Mouse (Mus musculus): ENCODE results near the gene Wdr70.
A peak's percentile ranks its signal among the peaks of the same experiment; 100 is the strongest.

Wdr70 gene

GRCm38 (mm10) chr15:7906491-7907035, 192.4 kb downstream of the Wdr70 start:
- Histone ChIP-seq H3K36me3 (ENCODE audit: insufficient read depth, low read length) (peaks cover 16% of the 10 kb centered on the region), H3K4me1 (replicated peaks; ENCODE audit: low read depth, low read length) (no peaks in the 10 kb centered on the region), H3K4me3 (replicated peaks; ENCODE audit: low read length) (no peak overlapping the region), H3K27me3 (ENCODE audit: insufficient read depth, low read length) (no peaks in the 10 kb centered on the region), H3K9me3 (ENCODE audit: low read length) (peaks cover 48% of the 10 kb centered on the region)
- no peak for TF ChIP-seq CTCF (conservative IDR thresholded peaks at IDR 0.05; ENCODE audit: low read length)
- no peak for TF ChIP-seq POU5F1 (IDR thresholded peaks at IDR 0.05; ENCODE audit: borderline replicate concordance, low read length)
- TF ChIP-seq NANOG (IDR thresholded peaks at IDR 0.05; ENCODE audit: borderline replicate concordance, low read length), result no peak

GRCm38 (mm10) chr15:7899286-7899685, 199.7 kb downstream of the Wdr70 start:
- TF ChIP-seq CTCF (conservative IDR thresholded peaks at IDR 0.05; ENCODE audit: low read length) (peak; percentile 94), NANOG (IDR thresholded peaks at IDR 0.05; ENCODE audit: borderline replicate concordance, low read length) (no peak)
- H3K27me3 ChIP-seq (ENCODE audit: insufficient read depth, low read length), result no peaks in the 10 kb centered on the region
- no peak overlapping the region for H3K4me3 ChIP-seq (replicated peaks; ENCODE audit: low read length)
- no peaks in the 10 kb centered on the region for H3K9me3 ChIP-seq (ENCODE audit: low read length)
- no peaks in the 10 kb centered on the region for H3K4me1 ChIP-seq (replicated peaks; ENCODE audit: low read depth, low read length)
- H3K36me3 ChIP-seq (ENCODE audit: insufficient read depth, low read length), result no peaks in the 10 kb centered on the region

- no peak for TF ChIP-seq CTCF (conservative IDR thresholded peaks at IDR 0.05; ENCODE audit: low read length)
- TF ChIP-seq POU5F1 (IDR thresholded peaks at IDR 0.05; ENCODE audit: borderline replicate concordance, low read length), result no peak
Observed at GRCm38 (mm10) chr15:7891547-7892282, 207.3 kb downstream of the Wdr70 start.

GRCm38 (mm10) chr15:7890286-7890685, 208.7 kb downstream of the Wdr70 start:
- TF ChIP-seq POU5F1 (IDR thresholded peaks at IDR 0.05; ENCODE audit: borderline replicate concordance, low read length) (no peak), NANOG (IDR thresholded peaks at IDR 0.05; ENCODE audit: borderline replicate concordance, low read length) (no peak), CTCF (conservative IDR thresholded peaks at IDR 0.05; ENCODE audit: low read length) (no peak)
- Histone ChIP-seq H3K4me3 (replicated peaks; ENCODE audit: low read length) (no peak overlapping the region), H3K4me1 (replicated peaks; ENCODE audit: low read depth, low read length) (peaks cover 21% of the 10 kb centered on the region), H3K36me3 (ENCODE audit: insufficient read depth, low read length) (peaks cover 10% of the 10 kb centered on the region), H3K27me3 (ENCODE audit: insufficient read depth, low read length) (no peaks in the 10 kb centered on the region), H3K9me3 (ENCODE audit: low read length) (no peaks in the 10 kb centered on the region)

More at GRCm38 (mm10) chr15:7891547-7892282, 207.3 kb downstream of the Wdr70 start:
- Histone ChIP-seq H3K4me3 (replicated peaks; ENCODE audit: low read length) (no peak overlapping the region), H3K27me3 (ENCODE audit: insufficient read depth, low read length) (no peaks in the 10 kb centered on the region), H3K9me3 (ENCODE audit: low read length) (no peaks in the 10 kb centered on the region), H3K36me3 (ENCODE audit: insufficient read depth, low read length) (peaks cover 3% of the 10 kb centered on the region; the same call in 1 of the 2 replicates), H3K4me1 (replicated peaks; ENCODE audit: low read depth, low read length) (peaks cover 21% of the 10 kb centered on the region)

- Histone ChIP-seq H3K9me3 (ENCODE audit: low read length) (no peaks in the 10 kb centered on the region), H3K4me3 (replicated peaks; ENCODE audit: low read length) (no peak overlapping the region), H3K27me3 (ENCODE audit: insufficient read depth, low read length) (no peaks in the 10 kb centered on the region), H3K4me1 (replicated peaks; ENCODE audit: low read depth, low read length) (peaks cover 21% of the 10 kb centered on the region), H3K36me3 (ENCODE audit: insufficient read depth, low read length) (peaks cover 14% of the 10 kb centered on the region)
- TF ChIP-seq CTCF (conservative IDR thresholded peaks at IDR 0.05; ENCODE audit: low read length), result no peak
- TF ChIP-seq NANOG (IDR thresholded peaks at IDR 0.05; ENCODE audit: borderline replicate concordance, low read length), result no peak
Observed at GRCm38 (mm10) chr15:7889362-7889674, 209.7 kb downstream of the Wdr70 start.

GRCm38 (mm10) chr15:7888617-7889361, 210.2 kb downstream of the Wdr70 start:
- Histone ChIP-seq H3K4me1 (replicated peaks; ENCODE audit: low read depth, low read length) (peaks cover 21% of the 10 kb centered on the region), H3K27me3 (ENCODE audit: insufficient read depth, low read length) (no peaks in the 10 kb centered on the region), H3K9me3 (ENCODE audit: low read length) (no peaks in the 10 kb centered on the region), H3K4me3 (replicated peaks; ENCODE audit: low read length) (no peak overlapping the region), H3K36me3 (ENCODE audit: insufficient read depth, low read length) (peaks cover 19% of the 10 kb centered on the region)
- TF ChIP-seq POU5F1 (IDR thresholded peaks at IDR 0.05; ENCODE audit: borderline replicate concordance, low read length) (no peak), NANOG (IDR thresholded peaks at IDR 0.05; ENCODE audit: borderline replicate concordance, low read length) (no peak), CTCF (conservative IDR thresholded peaks at IDR 0.05; ENCODE audit: low read length) (no peak)

GRCm38 (mm10) chr15:7886591-7886990, 212.4 kb downstream of the Wdr70 start:
- no peaks in the 10 kb centered on the region for H3K27me3 ChIP-seq (ENCODE audit: insufficient read depth, low read length)
- peaks cover 26% of the 10 kb centered on the region for H3K36me3 ChIP-seq (ENCODE audit: insufficient read depth, low read length)
- no peak overlapping the region for H3K4me3 ChIP-seq (replicated peaks; ENCODE audit: low read length)
- TF ChIP-seq CTCF (conservative IDR thresholded peaks at IDR 0.05; ENCODE audit: low read length), result no peak
- TF ChIP-seq POU5F1 (IDR thresholded peaks at IDR 0.05; ENCODE audit: borderline replicate concordance, low read length), result no peak
- no peak for TF ChIP-seq NANOG (IDR thresholded peaks at IDR 0.05; ENCODE audit: borderline replicate concordance, low read length)
- peaks cover 21% of the 10 kb centered on the region for H3K4me1 ChIP-seq (replicated peaks; ENCODE audit: low read depth, low read length)
- no peaks in the 10 kb centered on the region for H3K9me3 ChIP-seq (ENCODE audit: low read length)

GRCm38 (mm10) chr15:7885106-7885505, 213.9 kb downstream of the Wdr70 start:
- Histone ChIP-seq H3K4me1 (replicated peaks; ENCODE audit: low read depth, low read length) (peaks cover 15% of the 10 kb centered on the region), H3K27me3 (ENCODE audit: insufficient read depth, low read length) (no peaks in the 10 kb centered on the region), H3K9me3 (ENCODE audit: low read length) (no peaks in the 10 kb centered on the region), H3K4me3 (replicated peaks; ENCODE audit: low read length) (no peak overlapping the region), H3K36me3 (ENCODE audit: insufficient read depth, low read length) (peaks cover 31% of the 10 kb centered on the region)
- TF ChIP-seq POU5F1 (IDR thresholded peaks at IDR 0.05; ENCODE audit: borderline replicate concordance, low read length) (no peak), NANOG (IDR thresholded peaks at IDR 0.05; ENCODE audit: borderline replicate concordance, low read length) (no peak), CTCF (conservative IDR thresholded peaks at IDR 0.05; ENCODE audit: low read length) (no peak)

Measured in E14TG2a.4 (cell line).